Mouse (Mus musculus) embryonic fibroblast, embryonic 13.5 days (primary cell): ENCODE results near the gene Fbxw4.

Experiments
- CTCF ChIP-seq: IDR thresholded peaks from 2 replicates; pipeline ENCODE4 v1.5.1; 2011; ENCODE audit warnings: mild to moderate bottlenecking, control low read depth, low read length, moderate library complexity, borderline replicate concordance; ENCODE audit not compliant: insufficient read depth
- POLR2A ChIP-seq: IDR thresholded peaks from 2 replicates; pipeline ENCODE4 v1.6.1; 2011; ENCODE audit warnings: low read depth, mild to moderate bottlenecking, control low read depth, low read length, moderate library complexity

DNA sequence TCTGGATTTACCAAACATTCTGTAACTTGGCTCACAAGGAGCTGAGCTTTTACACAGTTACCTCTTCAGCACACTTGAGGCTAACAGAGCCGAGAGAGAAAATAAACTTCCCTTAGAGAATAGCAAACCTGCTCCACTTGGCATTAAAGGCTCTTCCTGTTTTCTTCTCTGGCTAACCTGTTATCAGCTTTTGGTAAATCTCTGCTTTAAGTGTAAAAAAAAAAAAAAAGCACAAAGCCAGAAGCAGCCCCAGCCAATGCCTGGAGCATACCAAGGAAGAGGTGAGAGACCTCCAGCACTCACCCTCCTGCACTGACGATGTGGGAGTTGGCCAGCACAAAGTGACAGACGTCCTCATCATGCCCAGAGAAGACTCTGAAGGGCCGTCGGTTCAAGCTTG, 24.2 kb downstream of the Fbxw4 start:
- TF ChIP-seq CTCF (no peak), POLR2A (no peak)
